Mouse (Mus musculus): ENCODE data around the gene Dclk2.

GRCm38 (mm10) chr3:86738831-86739230 is 181.8 kb downstream of the Dclk2 start:
- TF ChIP-seq CTCF (IDR thresholded peaks at IDR 0.05; ENCODE audit: control insufficient read depth, insufficient read depth, insufficient read length) (no peak), MYOD1 (IDR thresholded peaks at IDR 0.05; ENCODE audit: control insufficient read depth, insufficient read length, low read depth) (no peak), MYOG (IDR thresholded peaks at IDR 0.05; ENCODE audit: control insufficient read depth, extremely low read depth, insufficient read length) (no peak), CEBPB (IDR thresholded peaks at IDR 0.05; ENCODE audit: low read depth) (no peak), USF1 (IDR thresholded peaks at IDR 0.05; ENCODE audit: low read depth) (no peak), FOSL1 (IDR thresholded peaks at IDR 0.05; ENCODE audit: insufficient read depth, low read length, poor library complexity, severe bottlenecking) (no peak)

All from C2C12 (cell line).